Mouse (Mus musculus) left cerebral cortex, postnatal 25 days (tissue): Measurements from ENCODE around the gene Gxylt1. TPM values are rescaled to one million over a fixed set of nuclear protein-coding genes. Genes with fewer than 3 reads are reported as not detected.
"Not testable (repeated sequence)": the region's sequence is repeated elsewhere in the genome, so short reads cannot be mapped to it uniquely, and the experiment has no call there.

Experiments used
- DNase-seq, 2 experiments: peaks; one replicate each; pipeline ENCODE4 v3.0.0; 2022; ENCODE audit warnings: low spot score in 2 of 2, mixed read lengths in 1 of 2
- intact Hi-C: fragments of 180-260 bp; cut with DNase I; formaldehyde crosslinking; loops from one replicate; pipeline ENCODE4 v1.15.1; 2025
- total RNA-seq, 2 experiments: library from RNA; stranded (reverse); gene quantifications; 2 replicates each; pipeline ENCODE4 v1.2.3; 2021

The Gxylt1 gene
- total RNA-seq, 2 experiments from 2014 or later: 9.8 to 11.3 TPM

- DNase-seq: peak; percentile 54 to 70
- intact Hi-C loops: loop anchor here (2.0 to 10.0 kb wide), 2 partner anchors 173 to 949 kb away; no protein-coding TSS in a partner anchor
Measured at GRCm38 (mm10) chr15:93265728-93266127, 9.3 kb downstream of the Gxylt1 start.

DNA sequence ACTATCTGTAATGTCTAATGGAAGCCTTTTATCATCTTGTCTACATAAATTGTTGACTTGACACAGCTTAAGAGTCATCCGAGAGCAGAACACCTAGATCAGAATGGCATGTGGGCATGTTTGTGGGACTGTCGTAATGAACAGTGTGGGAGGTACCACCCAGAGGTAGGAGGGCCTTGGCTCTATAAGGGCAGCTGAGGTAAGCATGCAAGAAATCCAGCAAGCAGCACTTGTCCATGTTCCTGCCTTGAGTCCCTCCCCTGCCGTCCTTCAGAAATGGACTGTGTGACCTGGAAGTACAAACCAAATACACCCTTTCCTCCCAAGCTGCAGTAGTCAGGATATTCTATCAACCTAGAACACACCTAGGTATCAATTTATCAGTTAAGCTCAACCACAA lies 9.7 kb downstream of the Gxylt1 start:
- DNase-seq: no peak
- intact Hi-C loops: loop anchor here (2.0 to 10.0 kb wide), 2 partner anchors 174 to 950 kb away; no protein-coding TSS in a partner anchor

GRCm38 (mm10) chr15:93264221-93264620 lies 10.8 kb downstream of the Gxylt1 start:
- intact Hi-C loops: loop anchor here (2.0 to 10.0 kb wide), 2 partner anchors 175 to 951 kb away; no protein-coding TSS in a partner anchor
- no peak for DNase-seq

GRCm38 (mm10) chr15:93263566-93263965 lies 11.4 kb downstream of the Gxylt1 start:
- intact Hi-C loops: loop anchor here (10.0 kb wide), 1 partner anchor 951 kb away; no protein-coding TSS in a partner anchor

DNA sequence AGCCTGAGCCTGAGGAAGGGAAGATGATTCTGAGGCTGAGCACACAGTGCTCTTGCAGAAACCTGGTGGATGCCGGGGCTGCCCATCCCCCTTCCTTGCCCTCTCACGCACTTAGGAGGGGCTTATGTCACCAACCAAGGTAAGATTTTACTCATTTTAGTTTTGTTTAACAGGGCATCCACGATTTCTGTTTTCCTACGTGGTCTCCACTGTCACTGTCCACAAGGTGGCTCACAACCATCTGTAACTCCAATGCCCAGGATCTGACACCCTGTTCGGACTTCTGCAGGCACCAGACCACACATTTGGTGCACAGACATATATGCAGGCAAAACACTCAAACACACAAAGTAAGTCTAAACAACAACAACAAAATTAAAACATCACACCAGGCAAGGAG lies 12.2 kb downstream of the Gxylt1 start:
- intact Hi-C loops: loop anchor here (10.0 kb wide), 1 partner anchor 952 kb away; no protein-coding TSS in a partner anchor
- peak in 1 of 2 experiments; percentile 14 for DNase-seq

More at GRCm38 (mm10) chr15:93263566-93263965, 11.4 kb downstream of the Gxylt1 start:
- no peak for DNase-seq

GRCm38 (mm10) chr15:93262274-93262673 lies 12.7 kb downstream of the Gxylt1 start:
- DNase-seq: no peak
- intact Hi-C loops: loop anchor here (10.0 kb wide), 1 partner anchor 953 kb away; no protein-coding TSS in a partner anchor

DNA sequence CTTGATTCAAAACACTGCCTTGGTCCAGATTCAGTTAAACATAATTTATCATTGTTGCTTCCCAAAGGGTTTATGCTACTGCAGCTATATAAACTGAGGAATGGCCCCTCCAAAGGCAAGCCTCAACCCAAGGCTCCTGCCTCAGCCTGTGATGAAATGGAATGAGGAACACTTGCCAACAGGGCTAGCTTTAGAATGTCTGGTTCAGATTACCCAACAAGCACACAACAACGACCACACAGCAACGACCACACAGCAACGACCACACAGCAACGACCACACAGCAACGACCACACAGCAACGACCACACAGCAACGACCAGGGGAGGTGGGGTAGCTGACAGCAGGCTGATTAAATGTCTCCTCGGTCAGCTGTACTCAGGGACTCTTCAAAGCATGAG lies 15.0 kb downstream of the Gxylt1 start:
- no peak for DNase-seq
- intact Hi-C loops: loop anchor here (10.0 kb wide), 1 partner anchor 955 kb away; no protein-coding TSS in a partner anchor

DNA sequence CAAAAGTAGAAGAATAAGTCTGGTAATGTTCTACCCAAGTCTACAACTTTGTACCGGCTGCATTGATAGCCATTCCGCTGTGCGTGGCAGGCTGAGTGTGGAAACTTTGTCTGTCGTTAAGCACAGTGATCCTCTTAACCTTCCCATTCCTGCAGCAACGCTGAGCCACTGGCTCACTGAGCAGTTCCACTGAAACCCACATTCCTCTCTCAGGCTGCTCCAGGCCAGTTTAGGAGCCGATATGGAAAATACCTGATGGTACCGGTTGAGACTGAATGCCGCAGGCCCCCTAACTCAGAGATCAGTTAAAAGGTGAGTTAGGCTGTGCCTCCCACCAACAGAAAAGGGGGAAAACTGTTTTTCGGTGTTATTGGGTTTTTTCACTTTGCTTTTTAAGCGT lies 19.7 kb downstream of the Gxylt1 start:
- no peak for DNase-seq
- intact Hi-C loops: no loop called here

- intact Hi-C loops: no loop called here
- no peak for DNase-seq
Measured at GRCm38 (mm10) chr15:93253172-93253571, 21.8 kb downstream of the Gxylt1 start.

GRCm38 (mm10) chr15:93252396-93252795 lies 22.6 kb downstream of the Gxylt1 start:
- DNase-seq: peak in 1 of 2 experiments; percentile 77
- intact Hi-C loops: no loop called here

DNA sequence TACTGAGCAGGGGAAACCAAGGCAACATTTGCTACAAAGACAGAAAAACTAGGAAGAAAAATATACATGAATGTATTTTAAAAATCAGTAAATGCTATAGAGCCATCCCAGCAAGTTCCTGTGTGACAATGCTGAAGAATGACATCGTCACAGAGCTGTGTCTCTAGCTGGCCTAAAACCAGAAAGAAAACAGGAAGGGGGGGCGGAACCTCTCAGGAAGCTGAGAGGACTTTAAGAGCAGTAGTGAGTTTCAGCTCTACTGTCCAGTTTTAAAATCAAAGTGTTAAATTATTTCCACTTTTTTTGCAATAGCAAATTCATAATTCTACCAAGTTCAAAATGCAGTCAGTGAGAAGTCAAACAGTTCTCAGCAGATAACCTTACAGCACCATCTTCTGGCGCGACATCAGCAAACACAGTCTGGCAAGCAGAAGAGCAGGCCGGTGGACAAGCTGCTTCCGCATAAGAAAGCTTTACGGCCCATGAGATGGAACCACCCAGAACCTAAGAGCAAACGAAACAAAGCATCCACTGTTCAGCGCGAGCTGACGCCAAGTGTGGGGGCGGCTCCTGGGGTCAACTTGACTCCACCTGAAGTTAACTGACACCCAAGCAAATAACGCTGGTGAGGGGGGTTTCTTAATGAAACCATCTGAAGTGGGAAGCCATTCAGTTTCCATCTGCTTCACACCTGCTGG lies 23.3 kb downstream of the Gxylt1 start:
- intact Hi-C loops: no loop called here
- peak; percentile 46 to 62 for DNase-seq

- DNase-seq: no peak
- intact Hi-C loops: no loop called here
Measured at GRCm38 (mm10) chr15:93243202-93243601, 31.8 kb downstream of the Gxylt1 start.

DNA sequence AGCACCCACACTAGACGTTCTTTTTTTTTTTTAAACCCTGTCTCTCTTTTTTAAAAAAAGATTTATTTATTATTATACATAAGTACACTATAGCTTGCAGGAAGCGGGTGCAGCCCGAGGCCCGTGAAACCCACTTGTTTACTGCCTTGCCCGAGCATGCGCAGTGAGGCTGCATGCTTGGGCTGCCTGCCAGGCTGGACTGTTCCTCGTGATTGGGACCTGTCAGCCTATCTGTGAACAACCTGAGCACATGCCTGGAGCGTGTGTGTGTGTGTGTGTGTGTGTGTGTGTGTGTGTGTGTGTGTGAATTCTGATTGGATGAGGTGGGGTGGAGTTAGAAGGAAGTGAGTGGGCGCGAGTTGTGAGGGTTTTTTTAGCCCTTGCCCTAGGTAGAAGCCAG lies 38.5 kb downstream of the Gxylt1 start:
- DNase-seq, intact Hi-C loops: not testable (repeated sequence)

- intact Hi-C loops: loop anchor here (2.0 to 5.0 kb wide), 2 partner anchors 782 to 967 kb away; no protein-coding TSS in a partner anchor
- DNase-seq: no peak
Measured at GRCm38 (mm10) chr15:93229028-93229427, 46.0 kb downstream of the Gxylt1 start.

DNA sequence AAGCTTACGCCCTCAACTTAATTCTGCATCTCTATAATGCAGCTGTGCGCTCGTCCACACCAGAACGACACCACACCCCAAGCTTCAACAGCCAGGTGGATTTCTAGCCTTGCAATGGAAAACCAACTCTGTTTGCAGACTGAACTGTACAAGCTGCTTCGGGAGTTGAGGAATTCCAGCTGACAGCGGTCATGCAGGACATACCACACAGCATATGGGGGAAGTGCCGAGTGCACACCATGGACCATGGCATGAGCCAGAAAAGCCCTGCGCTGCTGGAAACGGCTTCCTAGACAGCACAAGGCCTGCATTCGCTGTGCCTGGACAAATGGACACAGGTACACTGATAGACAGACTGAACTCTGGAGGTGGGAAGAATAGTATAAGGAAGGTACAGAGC lies 46.6 kb downstream of the Gxylt1 start:
- DNase-seq: no peak
- intact Hi-C loops: loop anchor here (2.0 to 5.0 kb wide), 2 partner anchors 782 to 966 kb away; no protein-coding TSS in a partner anchor

GRCm38 (mm10) chr15:93227764-93228079 lies 47.3 kb downstream of the Gxylt1 start:
- DNase-seq: peak; percentile 45 to 60
- intact Hi-C loops: loop anchor here (2.0 to 5.0 kb wide), 2 partner anchors 781 to 965 kb away; no protein-coding TSS in a partner anchor

DNA sequence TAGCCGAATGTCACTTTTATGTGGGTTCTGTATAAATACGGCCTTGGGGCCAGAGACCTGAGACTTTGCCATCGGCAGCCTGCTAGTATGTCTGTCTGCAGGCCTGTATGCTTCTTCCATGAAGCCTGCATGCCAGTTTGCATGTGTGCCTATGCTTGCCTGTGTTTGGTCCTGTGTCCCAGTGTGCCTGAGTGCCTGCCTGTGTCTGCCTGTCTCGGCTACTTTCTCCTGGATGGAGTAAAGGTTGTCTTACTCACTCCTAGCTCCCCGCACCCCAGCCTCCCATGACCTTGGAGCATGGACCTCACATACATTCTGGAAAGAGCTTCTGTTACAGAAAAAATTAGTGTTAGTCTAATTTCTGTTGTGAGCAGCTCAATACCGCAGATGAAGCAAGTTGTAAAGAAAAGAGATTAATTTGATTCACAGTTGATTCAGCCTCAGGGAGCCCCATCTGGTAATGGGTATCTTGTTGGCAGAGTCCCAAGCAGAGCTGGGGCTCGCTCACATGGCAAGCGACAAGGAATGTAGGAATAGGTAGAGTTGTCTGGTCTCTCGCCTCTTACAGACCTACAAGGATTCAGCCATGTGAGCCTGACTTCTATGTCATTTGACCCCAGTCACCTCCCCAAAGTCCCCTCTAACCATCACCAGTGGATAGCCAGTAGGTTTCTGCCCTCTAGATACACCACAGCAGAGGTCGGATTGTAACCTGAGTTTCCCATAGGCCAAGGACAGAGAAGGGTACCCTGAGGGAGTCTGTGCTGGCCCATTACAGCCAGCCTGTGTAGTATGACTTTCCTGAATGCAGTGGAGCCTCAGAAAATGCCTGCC lies 47.8 kb downstream of the Gxylt1 start:
- no peak for DNase-seq
- intact Hi-C loops: loop anchor here (5.0 kb wide), 1 partner anchor 965 kb away; no protein-coding TSS in a partner anchor

GRCm38 (mm10) chr15:93222475-93222874 lies 52.5 kb downstream of the Gxylt1 start:
- intact Hi-C loops: no loop called here
- DNase-seq: no peak

- intact Hi-C loops: loop anchor here (5.0 to 10.0 kb wide), 2 partner anchors 195 to 688 kb away; no protein-coding TSS in a partner anchor
Measured at GRCm38 (mm10) chr15:93212617-93213016, 62.4 kb downstream of the Gxylt1 start.

GRCm38 (mm10) chr15:93204861-93205260 lies 70.1 kb downstream of the Gxylt1 start:
- no peak for DNase-seq
- intact Hi-C loops: no loop called here

More at GRCm38 (mm10) chr15:93212617-93213016, 62.4 kb downstream of the Gxylt1 start:
- no peak for DNase-seq
